Mouse (Mus musculus): ENCODE measurements at regions not wholly inside any gene's neighbourhood (a gene's known extent, or its start where the extent isn't known, plus 50 kb on each side); places are given as distances from the start of the nearest gene placed in this dataset.
"Not testable (repeated sequence)": the region's sequence is repeated elsewhere in the genome, so short reads cannot be mapped to it uniquely, and the experiment has no call there.

GRCm38 (mm10) chr15:43735697-43736096 is 3601.5 kb downstream of the 9330182O14Rik start:
- Histone ChIP-seq H3K36me3 (ENCODE audit: control insufficient read depth, insufficient read depth, low read length) (no peaks in the 10 kb centered on the region), H3K4me2 (replicated peaks; ENCODE audit: low read depth, low read length) (no peak overlapping the region), H3K9ac (replicated peaks; ENCODE audit: low read depth, low read length) (no peak overlapping the region), H3K4me1 (ENCODE audit: control insufficient read depth, insufficient read depth, low read length) (no peaks in the 10 kb centered on the region), H3K4me3 (ENCODE audit: low read depth, low read length) (no peak overlapping the region), H3K27ac (ENCODE audit: low read length) (no peak overlapping the region), H3K9me3 (ENCODE audit: control insufficient read depth, low read depth, low read length) (no peaks in the 10 kb centered on the region), H3K27me3 (ENCODE audit: control insufficient read depth, insufficient read depth, low read length) (no peaks in the 10 kb centered on the region)
- 78% methylated on average over 3 of the region's 3 CpGs for WGBS
- ATAC-seq (ENCODE audit: insufficient number of reproducible peaks, insufficient read depth, low FRiP score, low read depth), result no peak

GRCm38 (mm10) chr15:43758256-43758655 is 3624.1 kb downstream of the 9330182O14Rik start:
- no peak overlapping the region for H3K4me3 ChIP-seq (ENCODE audit: low read depth, low read length)
- no peaks in the 10 kb centered on the region for H3K9me3 ChIP-seq (ENCODE audit: control insufficient read depth, low read depth, low read length)
- H3K27me3 ChIP-seq (ENCODE audit: control insufficient read depth, insufficient read depth, low read length), result no peaks in the 10 kb centered on the region
- no peaks in the 10 kb centered on the region for H3K4me1 ChIP-seq (ENCODE audit: control insufficient read depth, insufficient read depth, low read length)
- 17% methylated on average over 3 of the region's 3 CpGs for WGBS
- no peak overlapping the region for H3K27ac ChIP-seq (ENCODE audit: low read length)
- H3K36me3 ChIP-seq (ENCODE audit: control insufficient read depth, insufficient read depth, low read length), result no peaks in the 10 kb centered on the region
- no peak overlapping the region for H3K4me2 ChIP-seq (replicated peaks; ENCODE audit: low read depth, low read length)
- no peak for ATAC-seq (ENCODE audit: insufficient number of reproducible peaks, insufficient read depth, low FRiP score, low read depth)
- H3K9ac ChIP-seq (replicated peaks; ENCODE audit: low read depth, low read length), result no peak overlapping the region

- Histone ChIP-seq H3K4me3 (ENCODE audit: low read depth, low read length) (no peak overlapping the region), H3K36me3 (ENCODE audit: control insufficient read depth, insufficient read depth, low read length) (no peaks in the 10 kb centered on the region), H3K4me1 (ENCODE audit: control insufficient read depth, insufficient read depth, low read length) (no peaks in the 10 kb centered on the region), H3K27ac (ENCODE audit: low read length) (no peak overlapping the region), H3K9me3 (ENCODE audit: control insufficient read depth, low read depth, low read length) (no peaks in the 10 kb centered on the region), H3K9ac (replicated peaks; ENCODE audit: low read depth, low read length) (no peak overlapping the region), H3K27me3 (ENCODE audit: control insufficient read depth, insufficient read depth, low read length) (no peaks in the 10 kb centered on the region), H3K4me2 (replicated peaks; ENCODE audit: low read depth, low read length) (no peak overlapping the region)
- no peak for ATAC-seq (ENCODE audit: insufficient number of reproducible peaks, insufficient read depth, low FRiP score, low read depth)
- 93% methylated on average over 2 of the region's 2 CpGs for WGBS
Observed at GRCm38 (mm10) chr15:43764606-43765005, 3630.4 kb downstream of the 9330182O14Rik start.

DNA sequence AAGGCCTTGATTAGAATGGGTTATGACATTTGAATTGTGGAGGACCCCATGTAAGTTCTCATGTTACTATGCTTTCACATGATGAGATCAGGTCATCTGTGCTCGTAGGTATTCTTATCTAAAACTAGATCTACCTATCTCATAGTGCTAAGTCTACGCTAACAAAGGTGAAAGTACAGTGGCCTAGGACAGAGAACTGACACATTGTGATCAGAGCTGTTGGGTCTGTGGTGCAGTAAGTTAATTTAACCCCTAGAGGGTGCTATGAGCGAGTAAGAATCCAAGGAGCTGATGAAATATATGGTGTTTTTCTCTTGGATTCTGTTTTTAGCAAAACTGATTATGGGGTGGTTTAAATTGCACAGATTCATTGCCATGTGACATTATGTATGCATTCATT is 3638.6 kb downstream of the 9330182O14Rik start:
- Histone ChIP-seq H3K4me3 (ENCODE audit: low read depth, low read length) (no peak overlapping the region), H3K9me3 (ENCODE audit: control insufficient read depth, low read depth, low read length) (no peaks in the 10 kb centered on the region), H3K4me1 (ENCODE audit: control insufficient read depth, insufficient read depth, low read length) (no peaks in the 10 kb centered on the region), H3K4me2 (replicated peaks; ENCODE audit: low read depth, low read length) (no peak overlapping the region), H3K27me3 (ENCODE audit: control insufficient read depth, insufficient read depth, low read length) (no peaks in the 10 kb centered on the region), H3K36me3 (ENCODE audit: control insufficient read depth, insufficient read depth, low read length) (no peaks in the 10 kb centered on the region), H3K27ac (ENCODE audit: low read length) (no peak overlapping the region), H3K9ac (replicated peaks; ENCODE audit: low read depth, low read length) (no peak overlapping the region)
- peak; percentile 53; the same call in 1 of the 2 replicates for ATAC-seq (ENCODE audit: insufficient number of reproducible peaks, insufficient read depth, low FRiP score, low read depth)
- 29% methylated on average over 3 of the region's 3 CpGs for WGBS

- not testable (repeated sequence) for H3K4me2 ChIP-seq (replicated peaks; ENCODE audit: low read depth, low read length); ATAC-seq (ENCODE audit: insufficient number of reproducible peaks, insufficient read depth, low FRiP score, low read depth)
- WGBS, result 72% methylated on average over 3 of the region's 3 CpGs
Observed at GRCm38 (mm10) chr15:43782126-43782632, 3648.0 kb downstream of the 9330182O14Rik start.

DNA sequence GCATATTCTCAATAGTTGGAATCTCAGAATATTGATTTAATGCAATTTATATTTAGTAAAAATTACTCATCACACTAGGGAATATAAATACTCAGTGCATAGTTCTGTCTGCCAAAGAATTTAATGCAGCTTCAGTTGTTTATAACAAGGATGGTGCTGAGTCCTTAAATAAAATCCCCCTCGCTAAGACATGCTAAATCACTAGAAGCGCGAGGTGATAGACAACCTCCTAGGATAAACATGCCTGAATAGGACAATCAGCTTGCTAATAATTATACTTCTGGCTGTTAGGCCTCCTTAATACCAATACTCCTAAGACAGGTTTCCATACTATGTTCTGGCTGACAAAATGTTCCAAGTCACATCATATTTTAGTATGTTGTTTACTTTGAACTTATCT is 3650.0 kb downstream of the 9330182O14Rik start:
- WGBS, result 55% methylated on average over 3 of the region's 3 CpGs
- Histone ChIP-seq H3K4me3 (ENCODE audit: low read depth, low read length) (no peak overlapping the region), H3K9me3 (ENCODE audit: control insufficient read depth, low read depth, low read length) (no peaks in the 10 kb centered on the region), H3K27ac (ENCODE audit: low read length) (no peak overlapping the region), H3K27me3 (ENCODE audit: control insufficient read depth, insufficient read depth, low read length) (no peaks in the 10 kb centered on the region), H3K4me2 (replicated peaks; ENCODE audit: low read depth, low read length) (no peak overlapping the region), H3K9ac (replicated peaks; ENCODE audit: low read depth, low read length) (no peak overlapping the region), H3K4me1 (ENCODE audit: control insufficient read depth, insufficient read depth, low read length) (no peaks in the 10 kb centered on the region), H3K36me3 (ENCODE audit: control insufficient read depth, insufficient read depth, low read length) (no peaks in the 10 kb centered on the region)
- no peak for ATAC-seq (ENCODE audit: insufficient number of reproducible peaks, insufficient read depth, low FRiP score, low read depth)

More at GRCm38 (mm10) chr15:43782126-43782632, 3648.0 kb downstream of the 9330182O14Rik start:
- not testable (repeated sequence) for H3K27me3 ChIP-seq (ENCODE audit: control insufficient read depth, insufficient read depth, low read length); H3K4me1 ChIP-seq (ENCODE audit: control insufficient read depth, insufficient read depth, low read length); H3K27ac ChIP-seq (ENCODE audit: low read length); H3K36me3 ChIP-seq (ENCODE audit: control insufficient read depth, insufficient read depth, low read length); H3K9me3 ChIP-seq (ENCODE audit: control insufficient read depth, low read depth, low read length); H3K4me3 ChIP-seq (ENCODE audit: low read depth, low read length); H3K9ac ChIP-seq (replicated peaks; ENCODE audit: low read depth, low read length)

DNA sequence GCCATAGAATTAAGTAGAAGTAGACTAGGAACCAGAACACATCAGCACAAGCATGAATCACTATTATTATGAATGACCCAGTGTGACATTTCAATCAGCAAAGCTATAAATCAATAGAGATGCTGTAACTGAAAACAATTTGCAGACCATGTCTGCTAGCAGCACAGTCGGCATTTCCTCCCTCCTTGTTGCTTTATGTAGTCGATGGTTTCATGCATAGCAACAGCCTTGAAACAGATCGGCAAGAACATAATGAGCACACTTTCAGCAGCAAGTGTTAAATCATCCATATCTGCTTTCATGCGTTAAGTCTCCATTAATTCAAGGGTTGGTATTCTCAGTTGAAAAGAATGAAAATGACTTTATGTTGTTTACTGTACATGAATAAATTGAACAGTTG is 3669.2 kb downstream of the 9330182O14Rik start:
- H3K4me1 ChIP-seq (ENCODE audit: control insufficient read depth, insufficient read depth, low read length), result no peaks in the 10 kb centered on the region
- no peaks in the 10 kb centered on the region for H3K9me3 ChIP-seq (ENCODE audit: control insufficient read depth, low read depth, low read length)
- H3K27ac ChIP-seq (ENCODE audit: low read length), result no peak overlapping the region
- H3K36me3 ChIP-seq (ENCODE audit: control insufficient read depth, insufficient read depth, low read length), result no peaks in the 10 kb centered on the region
- H3K4me2 ChIP-seq (replicated peaks; ENCODE audit: low read depth, low read length), result no peak overlapping the region
- 34% methylated on average over 4 of the region's 4 CpGs for WGBS
- no peaks in the 10 kb centered on the region for H3K27me3 ChIP-seq (ENCODE audit: control insufficient read depth, insufficient read depth, low read length)
- no peak for ATAC-seq (ENCODE audit: insufficient number of reproducible peaks, insufficient read depth, low FRiP score, low read depth)
- H3K4me3 ChIP-seq (ENCODE audit: low read depth, low read length), result no peak overlapping the region
- H3K9ac ChIP-seq (replicated peaks; ENCODE audit: low read depth, low read length), result no peak overlapping the region
